Mouse (Mus musculus) testis, adult 2 months (tissue): ENCODE results near the gene Scamp4.

Source experiments
- CTCF ChIP-seq: fragments of 200-500 bp; IDR thresholded peaks from 2 replicates; pipeline ENCODE4 v1.5.1; 2012; ENCODE audit warnings: low read depth, mild to moderate bottlenecking, inconsistent platforms, low read length, moderate library complexity; ENCODE audit not compliant: control insufficient read depth, insufficient read depth, insufficient replicate concordance
- POLR2A ChIP-seq: fragments of 200-500 bp; IDR thresholded peaks from 2 replicates; pipeline ENCODE4 v1.6.1; 2012; ENCODE audit warnings: low read depth, mild to moderate bottlenecking, inconsistent platforms, low read length, moderate library complexity; ENCODE audit not compliant: control insufficient read depth

DNA sequence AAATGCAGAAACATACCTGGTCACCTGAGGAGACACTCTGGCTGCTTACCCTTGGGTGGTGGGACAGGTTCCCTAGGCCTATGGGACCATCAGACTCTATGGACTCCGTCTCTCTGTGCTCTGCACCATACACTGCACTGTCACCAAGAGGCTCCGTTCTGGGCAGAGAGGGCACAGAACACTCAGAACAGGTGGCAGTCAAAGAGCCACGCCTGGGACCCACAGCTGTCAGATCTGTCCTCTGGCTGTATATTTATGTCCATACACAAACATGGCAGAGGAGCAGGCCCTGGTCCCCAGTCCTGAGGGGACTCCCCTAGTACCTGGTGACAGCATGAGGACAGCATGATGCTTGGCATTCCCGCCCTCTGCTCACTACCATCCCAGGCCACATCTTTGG is 23.1 kb downstream of the Scamp4 start:
- no peak for TF ChIP-seq CTCF
- TF ChIP-seq POLR2A = no peak
